Mouse (Mus musculus) frontal cortex, postnatal 10 days (tissue): ENCODE results near the gene Ryr2.
"Not testable (repeated sequence)": the region's sequence is repeated elsewhere in the genome, so short reads cannot be mapped to it uniquely, and the experiment has no call there.

ENCODE experiments used
- DNase-seq, 2 experiments: peaks; one replicate each; pipeline ENCODE4 v3.0.0; 2022; ENCODE audit warnings: low spot score in 2 of 2, mixed read lengths in 1 of 2

Gene Ryr2

DNA sequence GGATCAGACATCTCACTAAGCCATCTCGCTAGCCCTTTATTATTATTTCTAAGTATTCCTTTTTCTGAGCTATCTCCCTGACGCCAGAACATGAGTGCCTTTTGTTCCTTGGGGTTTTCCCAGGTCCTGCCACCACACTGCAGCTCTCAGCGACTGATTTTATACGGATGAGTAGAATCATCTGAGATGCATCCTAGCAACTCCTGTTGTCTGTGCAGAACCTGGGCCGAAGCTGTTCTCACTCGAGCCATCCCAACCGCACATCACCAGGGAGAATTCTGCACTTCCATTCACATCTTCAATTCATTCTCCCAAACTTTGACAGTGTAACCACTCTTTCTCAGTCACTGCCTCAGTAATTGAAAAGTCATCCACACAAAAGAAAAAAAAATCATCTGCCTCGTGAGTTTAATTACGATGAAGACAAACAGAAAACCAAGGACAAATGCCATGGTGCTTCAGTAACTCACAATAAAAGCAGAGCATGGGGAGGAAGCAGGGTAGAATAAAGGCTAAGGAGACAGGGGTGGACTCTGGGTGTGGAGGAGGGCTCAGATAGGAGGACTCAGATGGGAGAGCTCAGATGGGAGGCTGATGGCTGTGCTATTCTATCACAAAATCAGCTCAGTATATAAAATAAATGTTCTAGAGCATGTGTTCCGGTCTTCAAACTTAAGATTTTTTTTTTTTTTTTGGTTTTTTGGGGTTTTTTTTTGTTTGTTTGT, 226.1 kb downstream of the Ryr2 start:
- no peak for DNase-seq

DNA sequence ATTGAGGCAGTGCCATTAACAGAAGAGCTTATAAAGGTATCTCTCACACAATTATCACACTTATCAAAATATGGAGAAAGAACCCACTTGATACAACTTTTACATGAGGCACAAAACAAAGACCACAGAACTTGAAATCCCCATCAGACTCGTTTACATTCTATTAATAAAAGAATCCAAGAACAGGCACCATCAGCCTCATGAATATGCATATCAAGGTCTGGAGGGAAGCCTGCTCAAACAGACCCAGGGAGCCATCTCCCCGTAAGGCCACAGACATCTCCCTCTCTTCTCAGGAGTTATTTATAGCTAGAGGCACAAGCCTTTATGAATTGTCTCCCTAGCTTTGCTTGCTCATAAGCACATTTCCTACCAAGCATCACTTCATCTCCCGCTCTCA, 227.7 kb downstream of the Ryr2 start:
- no peak for DNase-seq

DNA sequence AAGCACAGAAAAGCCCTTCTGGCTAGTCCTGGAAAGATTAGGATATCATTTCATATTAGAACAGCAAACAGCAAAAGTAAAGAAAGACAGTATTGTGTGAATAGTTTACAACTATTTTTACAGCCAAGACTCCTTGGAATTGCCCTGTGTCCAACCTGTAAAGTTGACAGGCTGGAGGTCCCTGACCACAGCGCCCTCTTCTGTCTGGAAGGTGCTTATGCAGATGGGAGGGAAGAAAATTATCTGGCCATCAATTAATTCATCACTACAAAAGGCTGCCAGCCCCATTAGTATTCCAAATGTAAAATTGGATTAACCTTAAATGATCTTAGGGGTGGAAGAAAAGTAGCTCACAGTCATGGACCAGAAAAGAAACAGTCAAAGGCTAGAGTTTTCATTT, 231.9 kb downstream of the Ryr2 start:
- DNase-seq = no peak

DNA sequence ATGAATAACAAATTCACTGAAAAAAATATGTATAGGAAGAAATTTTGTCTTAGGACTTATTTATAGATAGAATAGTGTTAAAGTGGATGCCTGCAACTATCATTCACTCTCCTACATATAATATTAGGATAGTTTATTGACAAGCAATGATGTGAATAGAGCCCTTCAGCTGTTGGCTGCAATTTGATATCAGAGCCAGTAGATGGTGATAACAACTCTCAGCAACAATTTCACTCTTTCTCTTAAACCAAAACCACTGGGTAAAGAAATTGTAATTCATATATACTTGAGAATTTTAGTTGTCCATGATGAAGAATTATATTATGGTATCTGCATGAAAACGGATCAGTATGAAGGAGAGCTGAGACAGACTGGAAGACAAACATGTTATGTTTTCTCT, 236.8 kb downstream of the Ryr2 start:
- DNase-seq = no peak

DNA sequence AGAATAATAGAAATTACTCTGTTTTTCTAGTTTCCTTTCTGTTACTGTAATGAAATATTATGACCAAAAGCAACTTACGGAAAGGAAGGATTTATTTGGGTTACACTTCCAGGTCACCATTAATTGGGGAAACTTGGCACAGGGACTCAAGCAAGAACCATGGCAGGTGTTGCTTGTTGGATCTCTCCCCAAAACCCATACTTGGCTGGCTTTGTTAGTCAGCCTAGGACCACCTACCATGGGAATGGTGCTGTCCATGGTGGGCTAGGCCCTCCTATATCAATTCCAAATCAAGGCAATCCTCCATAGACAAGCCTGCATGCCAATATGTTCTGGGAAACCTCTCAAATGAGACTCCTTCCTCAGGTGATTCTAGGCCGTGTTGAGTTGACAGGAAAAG, 237.3 kb downstream of the Ryr2 start:
- no peak for DNase-seq

DNA sequence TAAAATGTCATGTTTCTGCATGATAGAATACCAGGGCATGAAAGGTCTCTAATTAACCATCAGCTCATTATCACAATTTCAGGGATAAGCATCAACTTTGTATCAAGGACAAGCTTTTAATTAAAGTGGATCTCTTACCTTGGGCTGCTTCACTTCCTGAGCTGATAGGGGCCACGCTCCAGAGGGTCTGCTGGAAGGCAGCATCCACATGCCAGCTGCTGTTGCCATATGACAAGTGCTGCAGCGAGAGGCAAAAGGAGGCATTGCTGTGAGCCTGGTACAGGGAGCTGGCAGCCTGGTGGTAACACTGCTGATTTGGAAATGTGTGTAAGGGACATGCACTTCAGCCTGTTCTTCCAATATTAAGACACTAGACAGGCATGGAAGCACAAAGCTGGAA, 237.8 kb downstream of the Ryr2 start:
- no peak for DNase-seq

DNA sequence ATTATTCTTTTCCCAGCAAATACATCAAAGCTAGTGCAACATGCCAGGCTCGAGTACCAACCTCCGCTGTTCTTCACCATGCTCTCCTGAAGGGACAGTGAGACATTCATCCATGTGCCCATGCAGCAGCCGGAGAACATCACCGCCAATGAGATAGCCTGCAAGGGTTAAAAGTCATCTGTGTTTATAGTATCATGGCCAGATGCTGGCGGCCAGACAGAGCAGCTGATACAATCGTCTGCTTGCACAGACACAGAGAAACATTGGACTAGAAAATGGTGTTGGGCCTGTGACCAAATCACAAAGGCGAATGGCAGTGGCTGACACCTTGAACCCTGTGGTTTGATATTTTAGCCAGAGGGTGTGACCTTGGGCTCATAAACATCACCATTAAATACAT, 238.7 kb downstream of the Ryr2 start:
- DNase-seq = no peak

DNA sequence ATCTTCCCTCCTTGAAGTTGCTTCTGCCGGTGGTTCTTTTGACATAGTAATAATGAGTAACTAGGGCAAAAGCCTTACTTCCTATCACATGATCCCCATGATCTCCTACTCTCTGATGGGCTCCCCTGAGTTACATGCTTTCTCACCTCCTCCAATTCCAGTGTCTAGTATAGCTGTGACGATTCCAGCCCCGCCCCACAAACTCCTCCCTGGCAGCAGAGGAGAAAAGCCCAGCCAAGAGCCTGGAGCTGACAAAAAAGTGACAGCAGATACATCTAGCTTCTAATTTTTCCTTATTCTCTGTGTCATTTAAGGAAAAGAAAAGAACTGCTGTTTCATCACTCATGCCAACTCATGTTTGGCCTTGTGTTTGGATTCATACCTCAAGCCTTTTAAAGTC, 241.5 kb downstream of the Ryr2 start:
- DNase-seq = no peak

DNA sequence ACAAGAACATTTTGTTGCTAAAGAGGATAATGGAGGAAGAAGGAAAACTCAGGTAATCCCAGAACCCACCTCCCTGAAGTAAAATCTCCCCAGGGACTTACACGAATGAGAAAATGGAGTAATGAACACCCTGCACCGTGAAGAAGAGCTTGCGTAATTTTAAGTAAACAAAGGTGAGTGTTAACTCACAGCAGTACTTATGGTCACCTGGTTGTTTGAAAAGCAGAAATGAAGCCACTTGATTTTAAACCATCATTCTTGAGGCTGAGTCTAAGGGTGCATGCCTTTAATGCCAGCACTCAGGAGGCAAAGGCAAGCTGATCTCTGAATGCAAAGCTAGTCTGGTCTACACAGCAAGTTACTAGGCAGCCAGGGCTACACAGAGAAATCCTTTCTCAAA, 255.1 kb downstream of the Ryr2 start:
- no peak for DNase-seq

DNA sequence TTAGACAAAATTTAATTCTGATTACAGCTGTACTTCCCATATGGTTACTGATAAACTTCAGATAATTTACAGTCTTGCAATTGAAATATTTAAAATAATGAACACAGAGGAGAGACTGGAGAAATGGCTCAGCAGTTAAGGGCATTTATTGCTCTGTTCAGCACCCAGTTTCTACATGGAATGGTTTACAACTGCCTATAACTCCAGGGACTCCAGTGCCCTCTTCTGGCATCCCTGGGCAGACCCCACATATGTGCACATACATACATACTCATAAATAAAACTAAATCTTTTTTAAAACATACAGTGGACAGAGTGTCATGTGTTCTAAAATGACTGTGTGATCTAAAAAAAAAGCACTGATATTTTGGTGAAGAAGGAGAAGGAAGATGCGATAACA, 262.9 kb downstream of the Ryr2 start:
- DNase-seq = no peak

DNA sequence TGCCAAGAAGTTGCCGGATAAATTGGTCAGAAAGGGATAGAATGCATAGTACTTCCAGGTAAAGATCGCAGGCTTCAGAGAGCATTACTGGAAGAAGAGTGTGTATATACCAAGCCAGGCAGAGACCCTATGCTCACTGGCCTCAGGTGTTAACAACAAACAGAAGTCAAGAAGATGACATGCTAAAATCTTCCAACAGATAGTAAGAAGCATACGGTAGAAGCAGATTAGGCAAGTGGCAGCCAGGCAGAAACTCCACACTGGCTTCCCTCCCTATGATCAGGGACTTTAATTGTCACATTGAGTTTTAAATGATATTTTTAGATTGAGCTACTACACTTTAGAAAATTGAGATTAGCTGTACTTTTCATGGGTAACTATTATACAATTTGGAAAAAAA, 268.9 kb downstream of the Ryr2 start:
- DNase-seq = no peak

DNA sequence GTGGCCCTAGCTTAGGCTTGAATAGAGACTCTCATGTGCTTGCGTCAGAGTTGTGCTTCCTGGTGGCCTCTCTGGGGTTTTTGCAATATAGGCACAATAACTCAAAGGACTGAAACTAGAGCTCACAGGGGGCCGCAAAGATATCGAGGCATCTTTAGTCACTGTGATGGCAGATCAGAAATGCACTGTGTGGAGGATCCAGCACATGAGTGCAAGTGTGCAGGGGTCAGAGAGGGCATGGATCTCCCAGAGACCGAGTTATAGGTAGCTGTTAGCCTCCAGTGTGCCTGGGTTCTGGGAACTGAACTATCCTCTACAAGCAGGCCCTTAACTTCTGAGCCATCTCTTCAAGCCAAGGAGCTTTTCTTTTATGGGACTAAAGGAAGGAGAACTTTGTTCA, 269.6 kb downstream of the Ryr2 start:
- DNase-seq = no peak

DNA sequence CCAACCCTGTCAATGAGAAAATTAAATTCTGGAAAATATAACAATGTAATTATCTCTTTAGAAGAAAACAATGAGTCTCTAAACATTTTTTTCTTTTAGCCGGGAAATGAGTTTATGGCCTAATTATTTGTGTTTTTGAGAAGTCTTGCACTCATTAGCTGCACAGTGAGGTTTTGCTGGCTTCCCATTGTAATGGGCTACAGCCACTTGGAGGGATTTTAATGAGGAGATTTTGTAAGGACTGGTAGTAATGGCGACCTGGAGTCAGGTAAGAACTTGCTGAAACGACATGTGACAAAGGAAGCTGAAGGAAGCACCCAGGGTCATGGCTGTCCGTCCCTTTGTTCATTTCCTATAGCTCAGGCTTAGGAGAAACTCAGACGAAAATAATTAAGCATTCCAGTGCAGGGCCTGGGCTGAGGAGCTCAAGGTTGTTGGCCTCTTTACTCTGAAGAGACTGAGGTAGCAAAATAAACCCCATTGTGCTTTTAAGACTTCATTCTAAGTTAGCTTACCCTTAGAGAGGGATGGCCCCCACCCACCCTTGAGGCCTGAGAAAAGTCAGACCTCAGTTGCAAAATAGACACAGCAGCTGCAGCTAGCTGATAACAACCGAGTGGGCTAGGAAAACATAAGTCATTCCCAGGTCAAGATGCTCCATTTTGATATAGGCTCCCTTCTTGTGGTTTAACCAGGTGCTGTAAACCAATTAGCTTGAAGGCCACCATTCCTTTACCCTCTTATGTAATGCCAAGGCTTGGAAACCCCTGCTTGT, 270.3 kb downstream of the Ryr2 start:
- no peak for DNase-seq

DNA sequence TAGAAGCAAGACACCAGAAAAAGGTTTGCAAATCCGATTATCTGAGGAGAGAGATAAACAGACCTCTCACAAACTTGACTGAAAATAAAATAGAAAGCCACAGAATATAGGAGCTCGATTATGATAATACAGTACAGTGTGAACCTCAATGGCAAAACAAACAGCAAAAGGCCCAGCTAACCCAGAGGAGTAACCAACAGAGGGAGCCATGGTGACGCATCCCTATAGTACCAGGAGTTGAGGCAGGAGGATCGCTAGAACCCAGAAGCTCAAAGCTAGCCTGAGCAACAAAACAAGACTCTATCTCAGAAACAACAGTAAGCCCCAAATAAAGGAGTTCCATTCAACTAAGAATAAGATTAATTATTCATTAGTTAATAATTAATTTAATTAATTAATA, 275.5 kb downstream of the Ryr2 start:
- DNase-seq = no peak

DNA sequence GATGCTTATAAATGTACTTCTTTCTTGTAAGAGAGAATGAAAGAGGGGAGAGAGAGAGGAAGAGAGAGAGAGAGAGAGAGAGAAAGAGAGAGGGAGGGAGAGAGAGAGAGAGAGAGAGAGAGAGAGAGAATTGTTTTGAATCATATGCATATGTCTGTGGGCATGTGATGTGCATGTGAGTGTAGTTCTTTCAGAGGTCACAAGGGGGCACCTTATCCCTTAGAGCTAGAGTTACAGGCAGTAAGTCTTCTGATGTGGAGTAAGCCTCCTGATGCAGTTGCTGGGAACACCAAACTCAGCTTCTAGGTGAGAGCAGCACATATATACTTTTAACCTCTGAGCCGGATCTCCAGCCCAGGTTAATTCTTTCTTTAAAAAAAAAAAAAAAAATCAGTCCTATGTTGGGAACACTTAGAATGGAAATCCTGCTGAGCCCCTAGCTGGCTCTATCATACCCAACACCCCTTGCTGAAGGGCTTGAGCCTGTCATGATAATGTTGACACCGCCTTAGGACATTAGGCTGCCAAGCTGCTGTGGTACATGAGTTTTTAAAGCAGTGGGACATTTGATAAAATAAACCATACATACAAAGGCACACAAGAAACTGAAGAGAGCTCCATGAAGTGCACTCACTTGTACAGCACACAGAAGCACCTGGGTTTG, 281.1 kb downstream of the Ryr2 start:
- DNase-seq = no peak

DNA sequence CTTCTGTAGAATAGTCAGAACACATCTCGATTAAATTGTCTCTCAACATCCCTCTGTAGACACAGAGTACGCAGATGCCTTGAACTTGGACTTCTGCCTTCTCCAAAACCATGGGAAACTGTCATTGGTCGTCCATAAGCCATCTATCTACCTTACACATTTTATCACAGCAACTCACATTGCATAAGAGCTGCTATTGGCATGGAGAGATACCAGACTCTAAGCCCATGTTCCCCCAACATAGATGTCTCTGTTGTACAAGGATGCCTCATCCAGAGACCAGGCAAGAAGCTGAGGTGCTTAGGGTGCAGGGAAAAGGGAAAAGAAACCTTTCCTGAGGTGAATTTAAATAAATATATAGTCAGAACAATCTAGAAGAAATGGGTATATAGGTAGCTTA, 288.0 kb downstream of the Ryr2 start:
- DNase-seq = no peak

DNA sequence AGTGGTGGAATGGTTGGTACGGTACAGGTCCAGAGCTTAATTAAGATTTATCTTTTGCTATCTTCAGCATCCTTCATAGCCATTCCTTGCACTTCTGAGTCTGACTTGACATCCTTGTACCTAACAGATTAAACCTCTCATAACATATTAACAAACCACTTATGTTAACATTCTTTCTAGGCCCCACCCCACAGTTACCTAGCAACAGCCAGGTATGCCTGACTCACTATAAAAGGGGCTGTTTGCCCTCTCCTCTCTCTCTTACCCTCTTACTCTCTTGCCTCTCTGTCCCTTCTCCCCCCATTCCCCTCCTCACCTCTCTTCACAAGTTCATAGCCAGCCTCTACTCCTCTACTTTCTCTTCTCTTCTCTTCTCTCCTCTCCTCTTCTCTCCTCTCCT, 297.4 kb downstream of the Ryr2 start:
- DNase-seq = not testable (repeated sequence)

DNA sequence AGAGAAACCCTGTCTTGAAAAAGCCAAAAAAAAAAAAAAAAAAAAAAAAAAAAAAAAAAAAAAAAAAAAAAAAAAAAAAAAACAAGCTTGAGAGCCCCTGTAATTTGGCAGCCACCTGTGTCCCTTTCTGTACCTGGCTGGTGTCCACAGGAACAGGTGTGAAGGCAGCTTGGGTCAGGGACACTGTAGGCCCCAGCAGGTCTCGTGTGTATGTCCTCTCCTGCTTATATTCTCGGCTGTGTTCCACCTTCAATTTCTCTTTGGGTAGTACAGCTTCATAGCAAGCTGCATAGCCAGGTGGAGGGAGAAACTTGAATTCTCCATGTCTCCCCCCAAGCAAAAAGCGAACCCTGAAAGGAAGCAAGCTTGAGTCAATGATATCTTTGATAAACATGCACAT, 314.2 kb downstream of the Ryr2 start:
- DNase-seq = no peak

DNA sequence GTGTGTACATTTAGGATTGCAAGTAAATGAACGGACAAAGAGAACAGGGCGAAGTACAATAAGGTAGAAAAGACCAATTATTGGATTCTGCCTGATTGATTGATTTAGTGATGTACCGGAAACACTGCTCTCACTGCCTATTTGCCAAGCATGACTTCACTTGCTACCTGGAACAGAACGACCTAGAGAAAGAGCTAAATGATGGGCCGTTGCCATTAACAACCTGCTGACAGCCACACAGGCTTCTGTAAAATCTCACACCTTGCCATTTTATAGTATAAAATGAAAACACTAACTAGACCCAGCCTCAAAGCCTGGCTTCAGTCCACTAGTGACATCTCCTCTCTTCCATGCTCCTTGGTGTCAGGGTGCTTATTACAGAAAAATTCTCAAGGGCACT, 316.2 kb downstream of the Ryr2 start:
- no peak for DNase-seq

DNA sequence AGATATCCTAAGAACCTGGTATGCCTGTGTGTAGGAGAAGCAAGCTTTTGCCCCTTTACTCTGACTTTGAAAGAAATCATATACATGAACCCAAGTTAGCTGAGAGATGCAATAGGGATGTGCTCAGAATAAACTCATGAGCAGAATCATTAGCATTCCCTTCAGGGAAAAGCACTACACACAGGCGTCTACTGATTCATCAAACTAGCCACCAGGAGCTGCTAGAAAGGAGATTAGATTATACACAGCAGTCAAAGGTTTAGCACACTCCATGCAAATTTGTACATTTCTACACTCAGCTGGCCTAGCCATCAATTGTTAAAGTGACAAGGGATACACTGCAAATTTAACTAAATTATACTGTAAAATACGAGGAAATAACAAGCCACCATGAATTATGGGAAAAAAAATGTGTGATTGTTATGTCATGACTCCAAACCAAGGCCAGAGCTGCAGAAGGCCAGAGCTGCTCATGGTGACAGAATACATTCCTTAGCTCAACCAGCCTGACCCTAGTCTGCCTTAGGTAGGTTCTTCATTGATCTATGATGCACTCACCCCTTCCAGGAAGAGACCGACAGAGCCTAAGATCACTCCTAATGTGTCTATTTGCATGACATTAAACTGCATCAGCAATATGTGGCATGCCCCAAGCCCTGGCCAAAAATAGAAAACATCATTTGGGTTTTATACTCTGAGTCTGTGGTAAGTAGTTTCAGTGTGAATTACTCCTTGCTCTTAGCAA, 324.2 kb downstream of the Ryr2 start:
- DNase-seq = no peak

DNA sequence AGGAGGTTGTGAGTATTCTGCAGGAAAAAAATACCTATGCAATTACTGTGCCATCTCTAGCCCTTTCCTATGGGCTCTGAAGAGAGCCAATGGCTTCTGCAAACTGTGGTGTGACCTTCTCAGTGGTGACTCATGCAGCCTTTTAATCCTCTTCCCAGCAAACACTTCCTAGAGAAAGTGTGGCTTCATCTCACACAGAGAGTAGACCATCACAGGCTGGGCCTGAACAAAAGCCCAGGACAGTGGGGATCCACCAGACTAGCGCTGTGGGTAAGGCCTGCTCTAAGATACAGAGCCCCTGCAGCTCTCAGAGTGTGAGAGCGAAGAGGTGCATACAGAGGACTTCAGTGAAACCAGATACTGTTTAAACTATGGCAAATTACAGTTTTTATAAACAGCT, 325.7 kb downstream of the Ryr2 start:
- DNase-seq = no peak

DNA sequence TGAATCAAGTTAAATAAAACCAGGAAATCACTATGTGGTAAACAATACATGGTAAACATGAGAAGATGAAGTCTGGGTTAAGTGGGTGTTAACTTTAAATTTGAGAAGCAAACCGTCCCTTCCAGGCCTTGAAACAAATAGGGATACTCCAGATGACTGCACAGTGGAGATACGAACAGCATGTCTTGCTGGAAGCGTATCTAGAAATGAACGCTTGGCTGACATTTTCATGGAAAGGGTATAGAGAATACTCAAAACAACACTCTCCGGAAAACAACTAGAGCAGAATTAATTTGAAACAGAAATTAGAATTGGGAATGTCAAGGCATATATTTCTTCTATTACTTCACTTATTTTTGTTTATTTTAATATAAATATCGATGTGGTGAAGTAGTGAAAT, 329.0 kb downstream of the Ryr2 start:
- DNase-seq = no peak
